Mouse (Mus musculus) E14TG2a.4 (cell line): ENCODE data around the gene Ckm.

Source experiments
- CTCF ChIP-seq: conservative IDR thresholded peaks from 2 replicates; pipeline ENCODE4 v1.5.1; 2014; ENCODE audit warnings: low read length
- NANOG ChIP-seq: IDR thresholded peaks from 2 replicates; pipeline ENCODE4 v1.6.1; 2014; ENCODE audit warnings: borderline replicate concordance, low read length, mixed read lengths
- POU5F1 ChIP-seq: IDR thresholded peaks from 2 replicates; pipeline ENCODE4 v1.6.1; 2014; ENCODE audit warnings: low read length, borderline replicate concordance

DNA sequence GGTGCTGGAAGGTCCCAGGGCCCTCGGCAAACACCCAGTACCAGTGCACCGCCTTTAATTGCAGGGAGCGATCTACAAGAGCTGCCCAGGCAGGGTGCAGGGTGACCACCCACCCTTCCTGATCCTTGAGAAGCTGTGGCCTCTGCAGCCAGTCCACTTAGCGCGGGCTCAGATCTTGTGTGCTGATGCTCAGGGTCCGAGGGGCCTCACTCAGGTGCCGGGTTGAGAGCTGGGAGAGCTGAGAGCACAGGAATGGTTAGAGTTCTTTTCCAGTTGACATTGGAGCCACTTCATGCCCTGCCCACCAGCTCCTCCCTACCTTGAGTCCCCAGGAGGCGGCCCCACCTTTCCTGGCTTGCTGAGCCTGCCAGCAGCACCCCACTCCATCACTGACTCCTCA lies 10.1 kb upstream of the Ckm start:
- no peak for TF ChIP-seq CTCF
- no peak for TF ChIP-seq NANOG
- TF ChIP-seq POU5F1 = no peak
